Mouse (Mus musculus) midbrain, embryonic 11.5 days (tissue): ENCODE measurements at regions not wholly inside any gene's neighbourhood (a gene's known extent, or its start where the extent isn't known, plus 50 kb on each side); places are given as distances from the start of the nearest gene placed in this dataset.

Experiments used
- ATAC-seq: fragments of 200-750 bp; cut with Nextera tagmentation; 2 replicates; pipeline ENCODE4 v1.8.0; 2017; ENCODE audit warnings: moderate TSS enrichment, moderate library complexity; ENCODE audit not compliant: low FRiP score
- DNase-seq: peaks from one replicate; pipeline ENCODE4 v3.0.0; 2015; ENCODE audit warnings: low spot score; ENCODE audit errors: missing footprints
- H3K27ac ChIP-seq: fragments of 300-500 bp; sonication (generic); 2 replicates; pipeline ENCODE4 v1.5.1; 2014; ENCODE audit warnings: low read depth, low read length
- H3K27me3 ChIP-seq: fragments of 300-500 bp; sonication (generic); 2 replicates; pipeline ENCODE4 v1.6.1; 2014; ENCODE audit warnings: mild to moderate bottlenecking, low read length, moderate library complexity, mixed read lengths; ENCODE audit not compliant: control insufficient read depth, insufficient read depth
- H3K36me3 ChIP-seq: fragments of 300-500 bp; sonication (generic); 2 replicates; pipeline ENCODE4 v1.6.1; 2014; ENCODE audit warnings: mild to moderate bottlenecking, low read length, moderate library complexity, mixed read lengths; ENCODE audit not compliant: control insufficient read depth, insufficient read depth
- H3K4me1 ChIP-seq: fragments of 300-500 bp; sonication (generic); 2 replicates; pipeline ENCODE4 v1.6.1; 2014; ENCODE audit warnings: low read length; ENCODE audit not compliant: control insufficient read depth, insufficient read depth
- H3K4me2 ChIP-seq: fragments of 300-500 bp; sonication (generic); 2 replicates; pipeline ENCODE4 v1.6.1; 2014; ENCODE audit warnings: mild to moderate bottlenecking, moderate library complexity
- H3K4me3 ChIP-seq: fragments of 300-500 bp; sonication (generic); 2 replicates; pipeline ENCODE4 v1.5.1; 2014; ENCODE audit warnings: low read depth, low read length
- H3K9ac ChIP-seq: fragments of 300-500 bp; sonication (generic); 2 replicates; pipeline ENCODE4 v1.6.1; 2014; ENCODE audit warnings: low read length
- H3K9me3 ChIP-seq: fragments of 300-500 bp; sonication (generic); 2 replicates; pipeline ENCODE4 v1.6.1; 2016; ENCODE audit warnings: low read length; ENCODE audit not compliant: control insufficient read depth
- WGBS: fragments of 180-500 bp; shearing (Covaris S2); extraction: QIAGEN DNeasy Blood & Tissue Kit; methylation state at CpG from one replicate; pipeline ENCODE4 v1.1.7; 2014; 5-methylcytosine and 5-hydroxymethylcytosine counted together

GRCm38 (mm10) chr15:25492161-25492746, 78.7 kb upstream of the Basp1 start:
- WGBS: 69% methylated on average over 5 of the region's 5 CpGs
- DNase-seq (no peak), ATAC-seq (peak; percentile 33; the same call in 1 of the 2 replicates)
- no peaks in the 10 kb centered on the region for H3K27me3 ChIP-seq
- H3K9me3 ChIP-seq: no peaks in the 10 kb centered on the region
- H3K27ac ChIP-seq: no peak overlapping the region
- H3K36me3 ChIP-seq: no peaks in the 10 kb centered on the region
- H3K4me1 ChIP-seq: no peaks in the 10 kb centered on the region
- H3K9ac ChIP-seq: no peak overlapping the region
- H3K4me3 ChIP-seq: no peak overlapping the region
- no peak overlapping the region for H3K4me2 ChIP-seq

- no peaks in the 10 kb centered on the region for H3K36me3 ChIP-seq
- peaks cover 3% of the 10 kb centered on the region; the same call in 1 of the 2 replicates for H3K4me1 ChIP-seq
- no peak overlapping the region for H3K4me2 ChIP-seq
- no peaks in the 10 kb centered on the region for H3K27me3 ChIP-seq
- H3K9me3 ChIP-seq: no peaks in the 10 kb centered on the region
- no peak for ATAC-seq
- 58% methylated on average over 8 of the region's 8 CpGs for WGBS
- no peak overlapping the region for H3K4me3 ChIP-seq
- H3K9ac ChIP-seq: no peak overlapping the region
- no peak for DNase-seq
- H3K27ac ChIP-seq: no peak overlapping the region
Observed at GRCm38 (mm10) chr15:25494687-25495299, 81.2 kb upstream of the Basp1 start.

GRCm38 (mm10) chr15:25495926-25496644, 82.5 kb upstream of the Basp1 start:
- Histone ChIP-seq H3K4me1 (peaks cover 3% of the 10 kb centered on the region; the same call in 1 of the 2 replicates), H3K4me2 (no peak overlapping the region), H3K4me3 (no peak overlapping the region), H3K9me3 (no peaks in the 10 kb centered on the region), H3K27ac (no peak overlapping the region), H3K9ac (no peak overlapping the region), H3K27me3 (no peaks in the 10 kb centered on the region), H3K36me3 (no peaks in the 10 kb centered on the region)
- ATAC-seq (no peak), DNase-seq (no peak)
- WGBS: 67% methylated on average over 7 of the region's 7 CpGs

GRCm38 (mm10) chr15:25497743-25498142, 84.2 kb upstream of the Basp1 start:
- no peak overlapping the region for H3K4me3 ChIP-seq
- WGBS: 61% methylated on average over 1 of the region's 1 CpGs

GRCm38 (mm10) chr15:25498422-25498821, 84.9 kb upstream of the Basp1 start:
- Histone ChIP-seq H3K9me3 (no peaks in the 10 kb centered on the region), H3K36me3 (no peaks in the 10 kb centered on the region), H3K27ac (no peak overlapping the region), H3K27me3 (no peaks in the 10 kb centered on the region), H3K4me1 (peaks cover 3% of the 10 kb centered on the region; the same call in 1 of the 2 replicates), H3K4me3 (no peak overlapping the region), H3K4me2 (no peak overlapping the region), H3K9ac (no peak overlapping the region)
- no peak for DNase-seq
- 9% methylated on average over 2 of the region's 2 CpGs for WGBS
- 0 out of 2 replicates have a peak, but pooled peaks have one; percentile 33 for ATAC-seq

More at GRCm38 (mm10) chr15:25497743-25498142, 84.2 kb upstream of the Basp1 start:
- Histone ChIP-seq H3K4me1 (peaks cover 3% of the 10 kb centered on the region; the same call in 1 of the 2 replicates), H3K27me3 (no peaks in the 10 kb centered on the region), H3K27ac (no peak overlapping the region), H3K9ac (no peak overlapping the region), H3K9me3 (no peaks in the 10 kb centered on the region), H3K4me2 (no peak overlapping the region), H3K36me3 (no peaks in the 10 kb centered on the region)
- DNase-seq: no peak
- no peak for ATAC-seq

GRCm38 (mm10) chr15:25502513-25502912, 88.9 kb upstream of the Basp1 start:
- no peak for DNase-seq
- WGBS: 78% methylated on average over 5 of the region's 5 CpGs
- peaks cover 3% of the 10 kb centered on the region; the same call in 1 of the 2 replicates for H3K4me1 ChIP-seq
- no peaks in the 10 kb centered on the region for H3K36me3 ChIP-seq
- no peak overlapping the region for H3K9ac ChIP-seq
- no peaks in the 10 kb centered on the region for H3K9me3 ChIP-seq
- H3K27ac ChIP-seq: no peak overlapping the region
- H3K4me3 ChIP-seq: no peak overlapping the region
- ATAC-seq: no peak
- no peaks in the 10 kb centered on the region for H3K27me3 ChIP-seq
- H3K4me2 ChIP-seq: no peak overlapping the region

GRCm38 (mm10) chr15:25503104-25503503, 89.5 kb upstream of the Basp1 start:
- Histone ChIP-seq H3K27ac (no peak overlapping the region), H3K9me3 (no peaks in the 10 kb centered on the region), H3K4me1 (peaks cover 3% of the 10 kb centered on the region; the same call in 1 of the 2 replicates), H3K4me3 (no peak overlapping the region), H3K4me2 (no peak overlapping the region), H3K36me3 (no peaks in the 10 kb centered on the region), H3K9ac (no peak overlapping the region), H3K27me3 (no peaks in the 10 kb centered on the region)
- DNase-seq (no peak), ATAC-seq (no peak)
- WGBS: 66% methylated on average over 6 of the region's 6 CpGs

- 53% methylated on average over 7 of the region's 7 CpGs for WGBS
- H3K4me3 ChIP-seq: no peak overlapping the region
- no peak overlapping the region for H3K27ac ChIP-seq
- no peaks in the 10 kb centered on the region for H3K27me3 ChIP-seq
- H3K9me3 ChIP-seq: no peaks in the 10 kb centered on the region
- no peak for DNase-seq
- no peaks in the 10 kb centered on the region for H3K4me1 ChIP-seq
- H3K4me2 ChIP-seq: no peak overlapping the region
- H3K36me3 ChIP-seq: no peaks in the 10 kb centered on the region
- no peak overlapping the region for H3K9ac ChIP-seq
- no peak for ATAC-seq
Observed at GRCm38 (mm10) chr15:25509139-25509538, 95.6 kb upstream of the Basp1 start.

GRCm38 (mm10) chr15:25509584-25509983, 96.0 kb upstream of the Basp1 start:
- H3K27me3 ChIP-seq: no peaks in the 10 kb centered on the region
- no peak overlapping the region for H3K4me3 ChIP-seq
- no peak overlapping the region for H3K27ac ChIP-seq
- no peaks in the 10 kb centered on the region for H3K36me3 ChIP-seq
- DNase-seq (no peak), ATAC-seq (no peak)
- no peaks in the 10 kb centered on the region for H3K4me1 ChIP-seq
- H3K4me2 ChIP-seq: no peak overlapping the region
- H3K9me3 ChIP-seq: no peaks in the 10 kb centered on the region
- H3K9ac ChIP-seq: no peak overlapping the region
- WGBS: 75% methylated on average over 8 of the region's 8 CpGs
